Mouse (Mus musculus): ENCODE results near the gene Atg7. TPM values are rescaled to one million over a fixed set of nuclear protein-coding genes. Genes with fewer than 3 reads are reported as not detected.

Gene Atg7
- polyA plus RNA-seq, 1 experiment from 2014 or later = 14.0 TPM

DNA sequence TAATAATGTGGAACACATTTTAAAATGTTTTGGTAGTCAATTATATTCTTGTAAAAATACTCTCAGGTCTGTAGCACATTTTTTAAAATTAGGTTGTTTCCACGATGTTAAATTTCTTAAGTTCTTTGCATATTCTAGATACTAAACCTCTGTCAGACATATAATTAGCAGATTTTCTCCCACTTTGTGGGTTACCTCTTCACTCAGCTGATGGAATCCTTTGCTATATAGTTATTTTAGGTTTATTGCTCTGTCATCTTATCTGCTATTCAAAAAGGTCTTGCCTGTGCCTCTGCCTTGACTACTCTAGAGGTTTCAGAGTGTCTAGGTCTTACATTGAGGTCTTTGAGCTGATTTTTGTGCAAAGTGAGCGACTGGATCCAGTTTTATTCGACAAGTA lies 106.0 kb downstream of the Atg7 start:
- no peak overlapping the region for H3K27ac ChIP-seq (replicated peaks)
- H3K4me1 ChIP-seq (replicated peaks; ENCODE audit: control insufficient read depth, insufficient read depth) = no peaks in the 10 kb centered on the region
- no peak overlapping the region for H3K4me2 ChIP-seq (replicated peaks; ENCODE audit: low read depth)
- no peaks in the 10 kb centered on the region for H3K36me3 ChIP-seq (ENCODE audit: control insufficient read depth, insufficient read depth, low read length)
- TF ChIP-seq CTCF (IDR thresholded peaks at IDR 0.05; ENCODE audit: low read depth) = no peak
- no peak for TF ChIP-seq EP300 (optimal IDR thresholded peaks at IDR 0.05)
- ATAC-seq (ENCODE audit: low FRiP score, low TSS enrichment) (no peak), DNase-seq (ENCODE audit: low spot score) (no peak)
- no peak overlapping the region for H3K9ac ChIP-seq (ENCODE audit: low read length)
- no peaks in the 10 kb centered on the region for H3K27me3 ChIP-seq (ENCODE audit: control insufficient read depth, insufficient read depth, low read length)
- H3K9me3 ChIP-seq (ENCODE audit: control insufficient read depth, low read length) = no peaks in the 10 kb centered on the region
- H3K4me3 ChIP-seq (ENCODE audit: low read depth, low read length) = no peak overlapping the region
- 91% methylated on average over 3 of the region's 3 CpGs for WGBS

DNA sequence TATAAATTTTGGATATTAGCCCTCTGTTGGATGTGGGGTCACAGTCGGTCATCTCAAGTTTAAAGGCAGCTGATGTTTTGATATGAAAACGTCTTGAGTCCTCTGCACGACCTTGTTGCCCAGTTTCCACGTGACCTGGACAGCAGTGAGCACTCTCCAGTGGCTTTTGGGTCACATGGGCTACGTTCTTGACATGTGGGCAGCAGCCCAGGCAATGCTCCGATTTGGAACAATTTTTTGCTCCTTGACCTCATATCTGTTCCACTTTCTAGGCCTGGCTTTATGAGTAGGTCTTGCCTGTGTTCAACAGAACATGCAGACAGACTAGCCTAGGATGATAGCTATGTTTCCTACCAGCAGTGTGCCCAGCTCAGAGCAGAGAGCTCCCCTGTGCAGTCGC lies 115.9 kb downstream of the Atg7 start:
- no peak for DNase-seq (ENCODE audit: low spot score)
- no peak for ATAC-seq (ENCODE audit: low FRiP score, low TSS enrichment)
- no peaks in the 10 kb centered on the region for H3K9me3 ChIP-seq (ENCODE audit: control insufficient read depth, low read length)
- H3K27me3 ChIP-seq (ENCODE audit: control insufficient read depth, insufficient read depth, low read length) = no peaks in the 10 kb centered on the region
- H3K27ac ChIP-seq (replicated peaks) = no peak overlapping the region
- no peak overlapping the region for H3K4me3 ChIP-seq (ENCODE audit: low read depth, low read length)
- TF ChIP-seq EP300 (optimal IDR thresholded peaks at IDR 0.05) (no peak), CTCF (IDR thresholded peaks at IDR 0.05; ENCODE audit: low read depth) (no peak)
- WGBS = 80% methylated on average over 7 of the region's 7 CpGs
- H3K4me1 ChIP-seq (replicated peaks; ENCODE audit: control insufficient read depth, insufficient read depth) = no peaks in the 10 kb centered on the region
- no peak overlapping the region for H3K4me2 ChIP-seq (replicated peaks; ENCODE audit: low read depth)
- no peaks in the 10 kb centered on the region for H3K36me3 ChIP-seq (ENCODE audit: control insufficient read depth, insufficient read depth, low read length)
- no peak overlapping the region for H3K9ac ChIP-seq (ENCODE audit: low read length)

DNA sequence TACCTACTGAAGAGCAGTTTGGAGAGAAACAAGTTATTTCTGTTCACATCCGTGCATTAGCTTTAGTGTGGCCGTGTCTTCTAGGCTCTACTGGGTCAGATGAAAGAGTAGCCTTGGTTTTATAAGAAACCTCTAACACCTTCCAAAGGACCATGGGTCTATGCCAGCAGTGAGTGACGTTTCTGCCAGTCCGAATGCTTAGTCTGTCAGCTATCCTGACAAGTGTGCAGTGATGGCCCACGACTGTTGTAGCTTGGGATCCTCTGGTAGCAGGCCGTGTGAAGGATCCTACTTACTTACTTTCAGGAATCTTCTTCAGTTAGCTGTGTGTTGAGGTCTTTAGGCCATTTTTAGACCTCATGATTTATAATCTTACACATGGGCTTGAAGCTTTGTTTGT lies 123.4 kb downstream of the Atg7 start:
- Histone ChIP-seq H3K9me3 (ENCODE audit: control insufficient read depth, low read length) (no peaks in the 10 kb centered on the region), H3K27ac (replicated peaks) (no peak overlapping the region), H3K9ac (ENCODE audit: low read length) (no peak overlapping the region), H3K4me1 (replicated peaks; ENCODE audit: control insufficient read depth, insufficient read depth) (no peaks in the 10 kb centered on the region), H3K36me3 (ENCODE audit: control insufficient read depth, insufficient read depth, low read length) (no peaks in the 10 kb centered on the region), H3K27me3 (ENCODE audit: control insufficient read depth, insufficient read depth, low read length) (no peaks in the 10 kb centered on the region), H3K4me3 (ENCODE audit: low read depth, low read length) (no peak overlapping the region), H3K4me2 (replicated peaks; ENCODE audit: low read depth) (no peak overlapping the region)
- 96% methylated on average over 6 of the region's 6 CpGs for WGBS
- TF ChIP-seq CTCF (IDR thresholded peaks at IDR 0.05; ENCODE audit: low read depth) = no peak
- TF ChIP-seq EP300 (optimal IDR thresholded peaks at IDR 0.05) = no peak
- ATAC-seq (ENCODE audit: low FRiP score, low TSS enrichment) (no peak), DNase-seq (ENCODE audit: low spot score) (no peak)

DNA sequence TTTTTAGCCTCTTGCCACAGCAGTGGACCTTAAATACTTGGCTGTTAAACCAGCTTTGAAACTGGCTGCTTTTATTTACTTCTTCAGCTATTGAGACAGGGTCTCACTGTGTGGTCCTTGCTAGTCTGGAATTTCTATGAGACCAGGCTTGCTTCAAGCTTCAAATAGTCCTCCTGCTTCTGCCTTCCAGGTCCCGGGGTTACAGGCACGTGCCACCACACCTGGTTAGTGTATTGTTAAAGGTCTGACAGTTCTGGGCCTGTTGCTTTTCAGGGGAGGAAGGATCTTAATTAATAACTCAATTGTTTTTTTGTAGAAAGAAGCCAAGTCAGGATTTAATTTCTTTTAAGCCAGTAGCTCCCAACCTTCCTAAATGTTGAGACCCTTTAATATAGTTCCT lies 124.8 kb downstream of the Atg7 start:
- no peak for ATAC-seq (ENCODE audit: low FRiP score, low TSS enrichment)
- no peak overlapping the region for H3K9ac ChIP-seq (ENCODE audit: low read length)
- no peak for DNase-seq (ENCODE audit: low spot score)
- H3K27ac ChIP-seq (replicated peaks) = no peak overlapping the region
- no peaks in the 10 kb centered on the region for H3K9me3 ChIP-seq (ENCODE audit: control insufficient read depth, low read length)
- WGBS = 23% methylated on average over 2 of the region's 2 CpGs
- H3K4me2 ChIP-seq (replicated peaks; ENCODE audit: low read depth) = no peak overlapping the region
- H3K27me3 ChIP-seq (ENCODE audit: control insufficient read depth, insufficient read depth, low read length) = no peaks in the 10 kb centered on the region
- H3K4me1 ChIP-seq (replicated peaks; ENCODE audit: control insufficient read depth, insufficient read depth) = no peaks in the 10 kb centered on the region
- H3K36me3 ChIP-seq (ENCODE audit: control insufficient read depth, insufficient read depth, low read length) = no peaks in the 10 kb centered on the region
- TF ChIP-seq CTCF (IDR thresholded peaks at IDR 0.05; ENCODE audit: low read depth) (no peak), EP300 (optimal IDR thresholded peaks at IDR 0.05) (no peak)
- no peak overlapping the region for H3K4me3 ChIP-seq (ENCODE audit: low read depth, low read length)

DNA sequence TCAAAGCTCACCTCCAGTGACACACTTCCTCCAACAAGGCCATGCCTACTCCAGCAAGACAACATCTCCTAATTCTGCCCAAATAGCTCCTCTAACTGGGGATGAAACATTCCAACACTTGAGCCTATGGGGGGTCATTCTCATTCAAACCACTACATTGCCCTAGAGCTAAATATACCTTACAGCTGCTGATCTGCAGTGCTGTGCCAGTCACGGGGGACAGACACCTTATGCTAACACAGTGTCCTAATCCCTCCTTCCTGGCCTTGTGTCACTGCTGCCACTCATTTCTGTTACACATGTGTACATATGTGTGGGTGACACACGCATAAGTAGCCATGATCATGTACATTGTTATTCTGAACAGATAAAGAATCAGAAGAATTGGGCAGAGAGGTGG lies 127.4 kb downstream of the Atg7 start:
- no peak overlapping the region for H3K4me2 ChIP-seq (replicated peaks; ENCODE audit: low read depth)
- ATAC-seq (ENCODE audit: low FRiP score, low TSS enrichment) (no peak), DNase-seq (ENCODE audit: low spot score) (no peak)
- H3K36me3 ChIP-seq (ENCODE audit: control insufficient read depth, insufficient read depth, low read length) = no peaks in the 10 kb centered on the region
- no peak overlapping the region for H3K9ac ChIP-seq (ENCODE audit: low read length)
- WGBS = 83% methylated on average over 2 of the region's 2 CpGs
- no peak overlapping the region for H3K4me3 ChIP-seq (ENCODE audit: low read depth, low read length)
- no peaks in the 10 kb centered on the region for H3K27me3 ChIP-seq (ENCODE audit: control insufficient read depth, insufficient read depth, low read length)
- no peaks in the 10 kb centered on the region for H3K9me3 ChIP-seq (ENCODE audit: control insufficient read depth, low read length)
- no peak for TF ChIP-seq EP300 (optimal IDR thresholded peaks at IDR 0.05)
- no peak for TF ChIP-seq CTCF (IDR thresholded peaks at IDR 0.05; ENCODE audit: low read depth)
- H3K4me1 ChIP-seq (replicated peaks; ENCODE audit: control insufficient read depth, insufficient read depth) = no peaks in the 10 kb centered on the region
- H3K27ac ChIP-seq (replicated peaks) = no peak overlapping the region

DNA sequence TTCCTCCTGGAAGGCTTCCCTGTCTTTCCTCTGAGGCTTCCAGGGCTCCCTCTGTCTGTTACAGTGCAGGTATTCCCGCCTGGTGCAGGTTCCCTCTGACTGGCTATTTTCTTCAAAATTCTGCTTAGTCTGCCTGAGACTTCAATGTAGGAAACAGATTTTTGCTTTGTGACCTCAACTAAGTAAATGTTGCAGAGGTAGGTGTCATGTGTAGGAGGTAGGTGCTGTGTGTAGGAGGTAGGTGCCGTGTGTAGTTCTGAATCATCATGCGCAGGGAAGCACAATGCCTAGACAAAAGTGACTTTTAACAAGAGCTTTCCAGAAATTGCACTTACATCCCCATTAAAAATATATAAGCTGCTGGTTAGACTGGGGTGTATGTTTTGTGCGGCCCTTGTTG lies 128.6 kb downstream of the Atg7 start:
- WGBS = 82% methylated on average over 4 of the region's 4 CpGs
- Histone ChIP-seq H3K27me3 (ENCODE audit: control insufficient read depth, insufficient read depth, low read length) (no peaks in the 10 kb centered on the region), H3K9me3 (ENCODE audit: control insufficient read depth, low read length) (no peaks in the 10 kb centered on the region), H3K9ac (ENCODE audit: low read length) (no peak overlapping the region), H3K4me2 (replicated peaks; ENCODE audit: low read depth) (no peak overlapping the region), H3K27ac (replicated peaks) (no peak overlapping the region), H3K4me3 (ENCODE audit: low read depth, low read length) (no peak overlapping the region), H3K4me1 (replicated peaks; ENCODE audit: control insufficient read depth, insufficient read depth) (no peaks in the 10 kb centered on the region), H3K36me3 (ENCODE audit: control insufficient read depth, insufficient read depth, low read length) (no peaks in the 10 kb centered on the region)
- DNase-seq (ENCODE audit: low spot score) (no peak), ATAC-seq (ENCODE audit: low FRiP score, low TSS enrichment) (no peak)
- TF ChIP-seq EP300 (optimal IDR thresholded peaks at IDR 0.05) (no peak), CTCF (IDR thresholded peaks at IDR 0.05; ENCODE audit: low read depth) (no peak)

Measured in stomach, postnatal 0 days (tissue).